Mouse (Mus musculus) T-helper 17 cell (primary cell): ENCODE results near the gene Col6a1.
"Not testable (repeated sequence)": the region's sequence is repeated elsewhere in the genome, so short reads cannot be mapped to it uniquely, and the experiment has no call there.

Source experiments
- in situ Hi-C, 2 experiments: fragments of 300-600 bp; cut with MboI, MseI; formaldehyde crosslinking; loops; 1 replicate in 1 of 2; 2 replicates in 1 of 2; pipeline ENCODE4 v1.15.1; 2025; ENCODE audit warnings: high pct_unique_total_duplicates in 2 of 2

Col6a1 gene

GRCm38 (mm10) chr10:76725682-76726285 lies at the start of gene Col6a1:
Col6a1 (minus strand) TSS chr10:76726168.
- in situ Hi-C loops = no loop called here

GRCm38 (mm10) chr10:76771624-76772023 lies 45.7 kb upstream of the Col6a1 start:
- in situ Hi-C loops = loop anchor here in 1 of 2 experiments (10.0 kb wide), 1 partner anchor 1087 kb away; no protein-coding TSS in a partner anchor

GRCm38 (mm10) chr10:76771086-76771485 lies 45.1 kb upstream of the Col6a1 start:
- in situ Hi-C loops = loop anchor here in 1 of 2 experiments (10.0 kb wide), 1 partner anchor 1086 kb away; no protein-coding TSS in a partner anchor

GRCm38 (mm10) chr10:76769581-76769980 lies 43.6 kb upstream of the Col6a1 start:
- in situ Hi-C loops = no loop called here

GRCm38 (mm10) chr10:76766196-76766595 lies 40.2 kb upstream of the Col6a1 start:
- in situ Hi-C loops = no loop called here

GRCm38 (mm10) chr10:76764927-76765326 lies 39.0 kb upstream of the Col6a1 start:
- in situ Hi-C loops = no loop called here

GRCm38 (mm10) chr10:76763016-76763415 lies 37.0 kb upstream of the Col6a1 start:
- in situ Hi-C loops = no loop called here

- in situ Hi-C loops = no loop called here
Measured at GRCm38 (mm10) chr10:76762411-76762810, 36.4 kb upstream of the Col6a1 start.

GRCm38 (mm10) chr10:76759878-76760277 lies 33.9 kb upstream of the Col6a1 start:
- in situ Hi-C loops = no loop called here

- in situ Hi-C loops = no loop called here
Measured at GRCm38 (mm10) chr10:76753640-76754039, 27.7 kb upstream of the Col6a1 start.

GRCm38 (mm10) chr10:76744267-76744666 lies 18.3 kb upstream of the Col6a1 start:
- in situ Hi-C loops = not testable (repeated sequence)

GRCm38 (mm10) chr10:76736764-76737163 lies 10.8 kb upstream of the Col6a1 start:
- in situ Hi-C loops = no loop called here

GRCm38 (mm10) chr10:76734979-76735378 lies 9.0 kb upstream of the Col6a1 start:
- in situ Hi-C loops = loop anchor here in 1 of 2 experiments (5.0 kb wide), 2 partner anchors 113 to 283 kb away; partner anchors contain the start of gene Col6a2

GRCm38 (mm10) chr10:76733677-76734068 lies 7.7 kb upstream of the Col6a1 start:
- in situ Hi-C loops = loop anchor here in 1 of 2 experiments (5.0 kb wide), 2 partner anchors 111 to 281 kb away; partner anchors contain the start of gene Col6a2

- in situ Hi-C loops = loop anchor here in 1 of 2 experiments (5.0 kb wide), 2 partner anchors 111 to 281 kb away; partner anchors contain the start of gene Col6a2
Measured at GRCm38 (mm10) chr10:76732881-76733676, 7.1 kb upstream of the Col6a1 start.

- in situ Hi-C loops = loop anchor here in 1 of 2 experiments (5.0 kb wide), 2 partner anchors 110 to 280 kb away; partner anchors contain the start of gene Col6a2
Measured at GRCm38 (mm10) chr10:76732391-76732790, 6.4 kb upstream of the Col6a1 start.

GRCm38 (mm10) chr10:76731621-76732239 lies 5.8 kb upstream of the Col6a1 start:
- in situ Hi-C loops = loop anchor here in 1 of 2 experiments (5.0 kb wide), 2 partner anchors 109 to 279 kb away; partner anchors contain the start of gene Col6a2

GRCm38 (mm10) chr10:76729631-76730620 lies 4.0 kb upstream of the Col6a1 start:
- in situ Hi-C loops = loop anchor here in 1 of 2 experiments (5.0 kb wide), 2 partner anchors 108 to 278 kb away; partner anchors contain the start of gene Col6a2

- in situ Hi-C loops = no loop called here
Measured at GRCm38 (mm10) chr10:76728369-76728768, 2.4 kb upstream of the Col6a1 start.

- in situ Hi-C loops = no loop called here
Measured at GRCm38 (mm10) chr10:76727301-76727700, 1.3 kb upstream of the Col6a1 start.
